Mouse (Mus musculus): Measurements from ENCODE around the gene Nlrp1a.

Gene Nlrp1a

GRCm38 (mm10) chr11:71144661-71145060 lies at the start of gene Nlrp1a:
Gene Nlrp1a (minus strand): TSS chr11:71144704.
- DNase-seq (ENCODE audit: low spot score), result no peak

GRCm38 (mm10) chr11:71169633-71170032 lies 25.1 kb upstream of the Nlrp1a start:
- DNase-seq (ENCODE audit: low spot score), result no peak

- DNase-seq (ENCODE audit: low spot score), result no peak
These were observed 19.6 kb upstream of the Nlrp1a start for GRCm38 (mm10) chr11:71164139-71164538.

GRCm38 (mm10) chr11:71159439-71160136 lies 15.1 kb upstream of the Nlrp1a start:
- DNase-seq (ENCODE audit: low spot score), result no peak

GRCm38 (mm10) chr11:71155272-71155671 lies 10.8 kb upstream of the Nlrp1a start:
- DNase-seq (ENCODE audit: low spot score), result no peak

GRCm38 (mm10) chr11:71142031-71142430 lies 2.5 kb downstream of the Nlrp1a start:
- DNase-seq (ENCODE audit: low spot score), result no peak

- DNase-seq (ENCODE audit: low spot score), result no peak
These were observed 37.4 kb downstream of the Nlrp1a start for GRCm38 (mm10) chr11:71107128-71107527.

GRCm38 (mm10) chr11:71106261-71107021 lies 38.1 kb downstream of the Nlrp1a start:
- no peak for DNase-seq (ENCODE audit: low spot score)

- no peak for DNase-seq (ENCODE audit: low spot score)
These were observed 40.6 kb downstream of the Nlrp1a start for GRCm38 (mm10) chr11:71103931-71104330.

GRCm38 (mm10) chr11:71076342-71076741 lies 68.2 kb downstream of the Nlrp1a start:
- DNase-seq (ENCODE audit: low spot score), result no peak

- no peak for DNase-seq (ENCODE audit: low spot score)
These were observed 92.0 kb downstream of the Nlrp1a start for GRCm38 (mm10) chr11:71052554-71052953.
